Mouse (Mus musculus) neural tube, embryonic 10.5 days (tissue): ENCODE data around the gene Atxn1.

Experiments used
- DNase-seq: peaks from one replicate; pipeline ENCODE4 v3.0.0-alpha.2; 2017; ENCODE audit warnings: low spot score; ENCODE audit errors: extremely low spot score

The Atxn1 gene

GRCm38 (mm10) chr13:45636435-45636834 lies 328.4 kb downstream of the Atxn1 start:
- no peak for DNase-seq

- DNase-seq: no peak
Observed at GRCm38 (mm10) chr13:45633918-45634317, 330.9 kb downstream of the Atxn1 start.

DNA sequence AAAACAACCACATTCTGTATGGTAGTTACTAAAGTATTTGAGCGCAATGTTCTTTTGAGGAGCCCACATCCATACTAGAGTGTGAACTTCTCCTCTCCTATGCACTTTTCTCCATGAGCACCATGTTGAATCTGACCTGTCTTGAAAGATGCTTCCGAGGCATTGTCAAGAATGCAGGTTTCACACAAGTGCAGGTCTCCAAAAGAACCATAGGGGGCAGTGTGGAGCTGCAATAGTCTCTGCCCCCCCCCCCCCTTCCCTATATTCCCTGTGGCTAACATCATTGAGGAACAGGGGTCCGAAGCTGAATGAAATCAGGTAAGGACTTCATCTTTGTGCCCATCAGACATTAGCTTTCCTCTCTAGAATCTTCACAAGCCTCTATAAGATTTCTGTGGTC lies 332.7 kb downstream of the Atxn1 start:
- DNase-seq: no peak

DNA sequence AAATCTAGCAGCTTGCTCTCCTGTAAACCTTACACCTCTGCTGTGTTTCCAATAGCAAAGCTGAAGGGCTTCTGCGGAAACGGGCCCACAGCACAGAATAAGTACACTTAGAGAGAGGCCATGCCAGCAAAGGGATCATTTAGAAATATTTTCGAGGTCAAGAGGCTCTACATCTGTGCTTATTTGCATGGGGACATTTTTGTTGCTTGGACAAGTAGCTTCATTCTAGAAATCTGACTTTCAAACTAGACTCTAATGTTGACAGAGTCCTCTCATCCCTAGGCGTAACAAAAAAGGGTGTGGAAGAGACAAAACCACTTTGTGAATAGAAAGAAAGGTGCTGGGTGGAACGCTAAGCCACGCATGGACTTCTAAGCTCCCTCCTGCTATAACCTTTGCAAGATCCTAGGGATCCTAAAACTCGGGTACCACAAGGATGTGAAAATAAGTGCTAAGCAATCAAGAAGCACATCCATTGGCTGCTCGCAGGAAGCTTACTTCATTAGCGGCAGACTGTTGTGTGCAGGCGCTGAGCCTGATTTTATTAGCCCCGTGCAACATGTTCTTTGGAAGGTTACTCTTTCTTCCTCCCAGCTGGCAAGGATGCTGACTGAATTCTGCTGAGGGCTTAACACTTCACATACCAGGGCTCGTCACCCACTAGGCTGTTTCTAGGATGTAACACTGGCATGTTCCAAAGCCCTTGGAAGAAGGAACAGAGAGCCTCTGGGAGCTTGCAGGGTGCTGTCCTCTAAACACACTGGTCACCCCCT lies 334.1 kb downstream of the Atxn1 start:
- DNase-seq: no peak

DNA sequence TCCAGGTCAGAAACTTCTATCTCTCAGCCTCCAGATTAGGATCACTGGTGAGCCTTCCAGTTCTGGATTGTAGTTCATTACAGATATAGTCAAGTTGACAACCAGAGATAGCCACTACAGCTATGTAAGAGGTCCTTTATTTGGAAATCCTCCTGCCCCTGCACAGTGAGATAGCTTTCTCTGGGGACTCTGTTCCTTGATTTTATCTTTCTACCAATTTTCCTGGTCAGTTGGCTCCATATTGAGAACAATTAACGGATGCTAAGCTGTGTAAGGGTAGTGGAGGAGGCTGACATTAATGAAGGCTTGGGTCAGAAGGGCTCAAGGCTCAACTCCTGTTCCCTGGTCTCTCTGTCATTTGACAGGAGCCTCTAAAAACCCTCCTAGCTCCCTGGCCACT lies 335.1 kb downstream of the Atxn1 start:
- DNase-seq: no peak

DNA sequence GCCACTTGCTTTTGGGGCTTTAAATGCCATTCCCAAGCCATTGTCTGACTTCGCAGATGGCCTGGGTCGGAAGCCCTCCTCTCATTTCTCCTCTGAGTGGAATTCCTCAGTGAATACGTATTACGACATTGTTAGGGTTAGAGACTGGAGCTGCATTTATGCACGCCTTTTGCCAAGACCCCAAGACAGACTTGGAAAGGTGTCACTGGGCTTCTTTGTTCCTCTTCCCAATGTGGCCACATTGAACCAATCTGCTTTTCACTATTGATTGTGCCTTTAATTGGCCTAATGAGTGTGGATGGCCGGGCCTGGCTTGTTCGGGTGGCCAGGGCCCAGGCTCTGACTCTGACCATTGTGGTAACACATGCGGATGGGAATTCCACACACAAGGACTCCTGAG lies 336.5 kb downstream of the Atxn1 start:
- DNase-seq: no peak

GRCm38 (mm10) chr13:45627206-45627751 lies 337.5 kb downstream of the Atxn1 start:
- no peak for DNase-seq

DNA sequence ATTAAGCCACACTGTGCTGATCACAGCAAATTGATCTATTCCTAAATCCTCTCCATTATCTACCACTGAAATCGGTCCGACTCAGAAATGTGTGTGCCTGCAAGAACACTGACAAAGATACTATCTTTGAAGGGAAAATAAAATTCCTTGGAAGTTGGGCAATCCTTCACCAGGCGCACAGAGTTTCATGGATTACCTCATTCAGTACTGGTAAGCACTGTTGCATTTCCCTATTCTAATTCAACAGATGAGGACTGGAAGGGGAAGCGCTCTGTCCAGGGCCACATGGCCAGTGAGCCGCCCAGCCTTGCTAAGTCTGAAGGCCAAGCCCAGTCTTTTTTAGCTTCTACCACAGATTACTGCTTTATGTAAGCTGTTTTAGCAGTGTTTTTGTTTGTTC lies 339.1 kb downstream of the Atxn1 start:
- DNase-seq: no peak

- no peak for DNase-seq
Observed at GRCm38 (mm10) chr13:45623846-45624245, 341.0 kb downstream of the Atxn1 start.

GRCm38 (mm10) chr13:45622871-45623546 lies 341.8 kb downstream of the Atxn1 start:
- DNase-seq: no peak

- no peak for DNase-seq
Observed at GRCm38 (mm10) chr13:45620687-45621086, 344.1 kb downstream of the Atxn1 start.

DNA sequence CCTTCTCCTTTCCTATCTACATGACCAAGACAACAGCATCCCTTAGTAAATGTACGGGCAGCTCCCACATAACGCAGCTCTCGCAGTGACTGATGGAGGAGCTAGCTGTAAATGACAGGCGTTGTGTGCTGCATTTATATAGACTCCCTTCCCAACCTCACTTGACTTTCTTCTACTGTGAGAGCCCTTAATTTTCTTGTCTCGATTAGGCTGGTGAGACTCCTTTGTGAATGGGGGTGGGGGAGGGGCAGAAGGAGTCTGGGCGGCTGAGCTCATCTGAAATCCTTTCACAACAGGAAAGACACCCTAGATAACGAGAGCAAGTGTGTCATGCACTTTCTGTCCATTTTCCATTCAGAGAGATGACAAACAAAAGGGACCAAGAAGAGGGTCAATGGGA lies 344.5 kb downstream of the Atxn1 start:
- DNase-seq: no peak

GRCm38 (mm10) chr13:45617988-45618387 lies 346.8 kb downstream of the Atxn1 start:
- no peak for DNase-seq

GRCm38 (mm10) chr13:45614762-45615161 lies 350.0 kb downstream of the Atxn1 start:
- no peak for DNase-seq

DNA sequence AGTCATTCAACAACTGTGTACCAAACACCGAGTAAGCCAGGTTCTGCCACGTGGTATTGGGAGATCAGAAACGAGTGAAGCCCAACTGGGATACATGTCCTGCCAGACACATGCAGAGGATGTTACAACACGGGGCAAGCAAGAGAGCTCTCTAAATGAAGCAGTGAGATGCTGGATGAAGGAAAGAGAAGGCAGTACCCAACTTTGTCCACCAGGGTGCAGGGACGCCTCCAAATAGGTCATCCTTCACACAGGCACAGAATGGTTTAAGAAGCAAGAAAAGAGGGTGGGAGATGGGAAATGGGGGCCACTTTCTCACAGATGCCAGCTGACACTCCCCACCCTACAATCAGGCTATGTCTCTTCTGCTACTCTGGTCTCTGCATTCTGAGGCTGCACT lies 351.5 kb downstream of the Atxn1 start:
- DNase-seq: peak; percentile 35

DNA sequence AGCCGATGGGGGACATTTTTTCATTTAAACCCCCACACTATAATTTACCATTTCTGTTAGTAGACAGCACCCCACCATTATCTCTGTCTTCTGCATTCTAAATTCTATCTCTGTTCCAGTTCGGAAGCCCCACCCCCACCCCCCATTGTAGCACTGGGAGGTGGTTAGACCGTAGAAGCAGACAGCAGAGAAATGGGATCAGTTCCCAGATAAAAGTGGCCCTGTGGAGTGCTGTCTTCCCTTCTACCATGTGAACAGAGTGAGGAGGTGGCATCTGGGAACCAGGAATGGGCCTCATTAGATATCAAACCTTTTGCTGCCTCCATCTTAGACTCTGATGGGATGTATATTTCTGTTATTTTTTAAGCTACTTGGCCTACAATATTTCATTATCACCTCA lies 353.3 kb downstream of the Atxn1 start:
- DNase-seq: no peak

- DNase-seq: no peak
Observed at GRCm38 (mm10) chr13:45609461-45609860, 355.3 kb downstream of the Atxn1 start.

DNA sequence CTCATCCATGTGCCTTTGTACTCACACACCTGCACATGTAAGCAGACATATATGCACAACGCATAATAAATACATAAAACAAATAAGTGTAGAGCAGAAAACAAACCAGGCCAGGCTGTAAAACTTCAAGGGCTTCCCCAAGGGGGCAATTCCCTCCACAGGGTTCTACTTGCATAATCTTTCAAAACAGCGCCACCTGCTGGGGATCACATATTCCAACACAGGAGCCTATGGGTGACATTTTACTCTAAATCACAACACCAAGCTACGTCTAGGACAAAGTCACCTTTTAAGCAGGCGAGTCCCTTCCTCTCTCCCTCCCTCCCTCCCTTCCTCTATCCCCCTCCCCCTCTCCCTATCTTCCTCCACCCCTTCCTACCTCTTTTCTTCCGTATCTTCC lies 356.2 kb downstream of the Atxn1 start:
- no peak for DNase-seq

- DNase-seq: no peak
Observed at GRCm38 (mm10) chr13:45607946-45608345, 356.9 kb downstream of the Atxn1 start.

GRCm38 (mm10) chr13:45603636-45604035 lies 361.2 kb downstream of the Atxn1 start:
- no peak for DNase-seq

DNA sequence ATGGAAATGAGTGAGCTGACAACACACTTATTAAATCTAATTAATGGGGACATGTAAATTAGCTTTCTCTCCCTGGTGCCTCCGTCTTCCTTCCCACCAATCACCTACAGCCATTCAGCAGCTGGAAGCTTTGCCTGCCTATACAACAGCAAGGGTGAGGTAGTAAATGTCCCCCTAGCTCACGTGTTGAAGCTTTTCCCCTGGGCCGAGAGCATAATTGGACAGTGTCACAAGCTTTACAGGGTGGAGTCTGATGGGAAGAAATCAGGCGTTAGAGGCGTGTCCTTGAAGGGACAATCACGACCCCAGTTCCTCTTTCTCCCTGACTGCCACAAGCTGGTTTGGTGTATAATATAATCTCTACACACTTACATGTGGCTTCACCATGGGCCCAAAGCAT lies 364.4 kb downstream of the Atxn1 start:
- DNase-seq: no peak

- no peak for DNase-seq
Observed at GRCm38 (mm10) chr13:45599831-45600230, 365.0 kb downstream of the Atxn1 start.

DNA sequence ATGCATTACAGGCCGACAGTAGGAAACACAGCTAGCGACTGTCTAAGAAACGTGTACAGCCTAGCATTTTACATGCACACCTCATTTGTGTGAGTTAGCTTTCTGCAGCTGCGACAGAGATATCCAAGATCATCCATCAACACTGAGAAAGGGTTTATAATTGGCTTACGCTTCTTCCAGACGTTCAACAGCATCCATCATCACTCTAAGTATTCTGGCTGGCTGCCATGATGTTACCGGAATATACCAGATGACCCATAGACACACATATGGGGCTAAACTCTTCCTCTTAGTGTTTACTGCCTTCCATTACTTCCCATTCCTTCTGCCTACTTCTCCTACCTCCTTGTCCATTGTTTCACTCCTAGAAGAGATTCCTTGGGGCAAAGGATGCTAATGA lies 369.4 kb downstream of the Atxn1 start:
- DNase-seq: no peak
